ENCODE assay signal across 8 mouse cellular contexts in the genomic region with DNA sequence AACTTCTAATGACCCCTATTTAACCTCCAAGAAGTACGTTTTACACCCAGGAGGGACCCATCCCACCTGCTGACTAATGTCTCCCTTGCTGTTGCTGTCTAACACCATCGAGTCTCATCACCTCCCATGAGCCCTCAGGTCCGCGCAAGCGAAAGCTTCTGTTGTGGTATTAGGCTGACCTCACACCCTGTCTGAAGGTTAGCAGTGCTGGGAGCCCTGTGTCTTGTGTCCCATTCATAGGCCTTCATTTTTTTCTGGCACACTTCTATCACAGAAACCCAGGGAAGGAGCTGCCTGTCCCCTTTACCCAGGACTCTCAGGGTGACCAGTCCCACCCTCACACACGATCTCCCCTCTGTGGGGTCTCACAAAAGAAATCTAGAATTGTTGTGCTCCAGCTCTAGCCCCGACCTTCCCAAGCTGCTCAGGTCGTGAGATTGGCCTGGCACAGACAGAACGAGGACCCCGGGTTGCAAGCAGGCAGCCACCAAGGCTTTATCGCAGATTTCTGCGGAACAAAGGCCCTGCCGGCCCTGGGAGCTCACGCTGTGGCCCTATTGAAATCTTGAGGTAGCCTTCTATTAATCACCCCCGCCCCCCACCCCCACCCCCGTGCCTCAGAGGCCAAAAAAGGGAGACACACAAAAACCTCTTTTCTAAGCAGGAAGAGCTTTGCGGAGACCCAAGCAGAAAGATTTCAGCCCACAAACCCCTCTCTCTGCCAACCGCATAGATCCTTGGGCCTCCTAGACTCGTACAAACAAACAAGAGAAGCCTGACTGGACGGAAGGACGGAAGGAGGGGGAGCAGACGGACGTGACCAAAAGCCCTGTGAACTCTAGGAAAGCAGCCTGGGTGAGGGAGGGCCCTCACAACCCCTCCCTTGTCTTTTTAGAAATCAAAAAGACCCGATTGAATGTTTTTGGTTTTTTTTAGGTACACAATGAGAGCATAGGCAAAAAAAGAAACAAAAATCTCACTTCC. TPM values are rescaled to one million over a fixed set of nuclear protein-coding genes. Genes with fewer than 3 reads are reported as not detected.
A peak's percentile ranks its signal among the peaks of the same experiment; 100 is the strongest.
DNase-seq lines count a peak whose midpoint lies in the region; ATAC-seq and TF ChIP-seq lines count a peak whose summit lies in the region.

No protein-coding gene starts in this region.

- peak overlapping the region; percentile 43 for H3K9ac ChIP-seq in heart, adult 2 months (ENCODE audit: low read depth, low read length)
- H3K9ac ChIP-seq in intestine, embryonic 14.5 days (ENCODE audit: low read length): peak overlapping the region; percentile 32; the same call in 1 of the 2 replicates

- H3K27me3 ChIP-seq in heart, adult 2 months (ENCODE audit: control insufficient read depth, insufficient read depth, low read length): no peaks in the 10 kb centered on the region
- H3K27me3 ChIP-seq in embryonic facial prominence, embryonic 10.5 days (replicated peaks; ENCODE audit: low read depth, poor library complexity, severe bottlenecking): no peaks in the 10 kb centered on the region
- H3K27me3 ChIP-seq in intestine, embryonic 14.5 days (replicated peaks; ENCODE audit: control insufficient read depth, insufficient read depth, low read length): no peaks in the 10 kb centered on the region

- peak overlapping the region; percentile 20; the same call in 1 of the 2 replicates for H3K4me2 ChIP-seq in intestine, embryonic 14.5 days (ENCODE audit: low read length)

- no peaks in the 10 kb centered on the region for H3K9me3 ChIP-seq in embryonic facial prominence, embryonic 10.5 days
- H3K9me3 ChIP-seq in intestine, embryonic 14.5 days (ENCODE audit: control insufficient read depth, low read length): no peaks in the 10 kb centered on the region

- TF ChIP-seq POLR2A in heart, adult 2 months (IDR thresholded peaks at IDR 0.05; ENCODE audit: insufficient read depth, low read depth, low read length): no peak

- peak; percentile 15 to 25 for DNase-seq in heart, adult 2 months
- DNase-seq in heart, adult 9 months (ENCODE audit: low spot score in 2 of 2): no peak
- DNase-seq in embryonic facial prominence, embryonic 10.5 days (ENCODE audit: low spot score): peak; percentile 74
- DNase-seq in intestine, embryonic 14.5 days (ENCODE audit: low spot score): peak; percentile 59
- DNase-seq in mesoderm, embryonic 11.5 days (ENCODE audit: low read depth, low spot score): peak; percentile 72
- no peak for DNase-seq in cerebellum, adult 9-11 months
- DNase-seq in layer of hippocampus, adult 9-11 months: no peak
- no peak for DNase-seq in urinary bladder, postnatal 4 days (ENCODE audit: low spot score in 2 of 2)

- H3K4me1 ChIP-seq in heart, adult 2 months (ENCODE audit: control insufficient read depth, insufficient read depth, low read length): peaks cover 5% of the 10 kb centered on the region
- peaks cover 52% of the 10 kb centered on the region for H3K4me1 ChIP-seq in embryonic facial prominence, embryonic 10.5 days
- H3K4me1 ChIP-seq in intestine, embryonic 14.5 days (replicated peaks; ENCODE audit: control insufficient read depth, insufficient read depth, low read length): peaks cover 17% of the 10 kb centered on the region

- H3K36me3 ChIP-seq in heart, adult 2 months (ENCODE audit: control insufficient read depth, insufficient read depth, low read length): no peaks in the 10 kb centered on the region
- H3K36me3 ChIP-seq in embryonic facial prominence, embryonic 10.5 days (replicated peaks): peaks cover 11% of the 10 kb centered on the region
- H3K36me3 ChIP-seq in intestine, embryonic 14.5 days (ENCODE audit: control insufficient read depth, insufficient read depth, low read length): no peaks in the 10 kb centered on the region

- TF ChIP-seq CTCF in heart, adult 2 months (IDR thresholded peaks at IDR 0.05): no peak

- no peak for ATAC-seq in intestine, embryonic 14.5 days (replicated peaks; ENCODE audit: low FRiP score, low TSS enrichment, low read depth)

- no peak for TF ChIP-seq EP300 in heart, adult 2 months (IDR thresholded peaks at IDR 0.05; ENCODE audit: insufficient read depth, low read depth, low read length)

- 34% methylated on average over 24 of the region's 24 CpGs for WGBS in heart, adult 2 months
- 9% methylated on average over 24 of the region's 24 CpGs for WGBS in embryonic facial prominence, embryonic 10.5 days
- WGBS in intestine, embryonic 14.5 days: 21% methylated on average over 24 of the region's 24 CpGs

- intact Hi-C loops in heart, adult 2 months (cut with DNase I): no loop called here

- H3K27ac ChIP-seq in heart, adult 2 months: peak overlapping the region; percentile 26; the same call in 1 of the 2 replicates
- peak overlapping the region; percentile 90 for H3K27ac ChIP-seq in embryonic facial prominence, embryonic 10.5 days (replicated peaks)
- H3K27ac ChIP-seq in intestine, embryonic 14.5 days (ENCODE audit: low read depth): peak overlapping the region; percentile 76; the same call in 1 of the 2 replicates

- no peak overlapping the region; the same call in 1 of the 2 replicates for H3K4me3 ChIP-seq in heart, adult 2 months
- peak overlapping the region; percentile 8 for H3K4me3 ChIP-seq in embryonic facial prominence, embryonic 10.5 days
- H3K4me3 ChIP-seq in intestine, embryonic 14.5 days (ENCODE audit: low read depth, low read length): no peak overlapping the region

- no peaks in the 10 kb centered on the region for H3K79me2 ChIP-seq in heart, adult 2 months (replicated peaks; ENCODE audit: control insufficient read depth, insufficient read depth, low read length)

RNA-seq across cellular contexts. Expression of gene Foxk1, which starts 29.8 kb away (rescaled TPM):
- 10 to 100 TPM; 13.2 to 13.8 TPM for total RNA-seq in heart, adult 2 months (2021)
- 9.2 and 9.5 TPM in 2 replicates for polyA plus RNA-seq in heart, adult 2 months (2012; rRNA removed)
- polyA plus RNA-seq in embryonic facial prominence, embryonic 10.5 days (2016; fragmentation: Nextera tagmentation; extraction: Ambion mirVana): 4.8 and 5.1 TPM in 2 replicates
- 3.6 and 5.6 TPM in 2 replicates for polyA plus RNA-seq in intestine, embryonic 14.5 days (2014; fragmentation: Nextera tagmentation; extraction: Ambion mirVana)

Comparison
In these comparisons a context has a peak if more than half of its experiments do, and no peak if none do; other contexts are left out.
1. DNase-seq: peak in heart, adult 2 months (2 of 2), embryonic facial prominence, embryonic 10.5 days (single experiment), intestine, embryonic 14.5 days (single experiment) and mesoderm, embryonic 11.5 days (single experiment); none in heart, adult 9 months (0 of 2), cerebellum, adult 9-11 months (single experiment), layer of hippocampus, adult 9-11 months (single experiment) and urinary bladder, postnatal 4 days (0 of 2).
2. H3K27ac ChIP-seq: peak in every context shown above with its lines; median percentile 90 in embryonic facial prominence, embryonic 10.5 days; 76 in intestine, embryonic 14.5 days; 26 in heart, adult 2 months.